Mouse (Mus musculus): ENCODE data around the gene Frmd6.

DNA sequence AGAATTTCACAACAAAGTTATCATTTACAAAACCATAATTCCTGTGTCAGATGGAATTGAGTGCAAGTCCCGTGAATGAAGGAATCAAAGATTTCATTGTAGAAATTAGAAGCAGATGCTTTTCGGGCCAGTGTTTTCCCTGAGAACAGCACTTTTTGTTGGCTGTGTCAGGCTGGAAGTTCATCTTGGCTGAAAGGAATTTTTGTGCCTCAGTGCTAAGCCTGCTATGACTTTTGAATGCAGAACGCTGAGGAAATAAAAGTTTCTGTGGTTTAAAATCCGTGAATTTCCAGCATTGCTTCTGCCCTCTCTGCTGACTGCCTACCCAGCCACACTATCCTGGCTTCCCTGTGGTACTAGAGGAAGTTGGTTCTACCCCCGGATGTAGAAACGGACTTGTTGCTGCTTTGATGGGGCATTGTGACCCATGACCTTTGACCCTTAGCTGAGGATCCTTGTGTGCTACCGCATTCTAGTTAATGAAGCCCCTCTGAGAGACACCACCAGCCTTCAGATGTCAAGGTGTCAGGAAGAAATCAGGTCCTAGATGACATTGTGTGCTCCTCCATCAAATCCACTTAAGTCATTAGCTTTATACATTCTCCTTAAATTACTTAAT, 26.1 kb downstream of the Frmd6 start:
- no peak for TF ChIP-seq CTCF (IDR thresholded peaks at IDR 0.05; ENCODE audit: extremely low read depth, insufficient read depth, low read length)
- TF ChIP-seq POLR2A (IDR thresholded peaks at IDR 0.05; ENCODE audit: extremely low read depth, insufficient read depth, low read length) = no peak

All from cortical plate, adult 2 months (tissue).